Mouse (Mus musculus) heart, postnatal 0 days (tissue): ENCODE measurements around the gene Jdp2.

Source experiments
- CTCF ChIP-seq: IDR thresholded peaks from 2 replicates; pipeline ENCODE4 v1.5.1; 2016; ENCODE audit warnings: antibody characterized with exemption, control low read depth, low read depth
- EP300 ChIP-seq: IDR thresholded peaks from 2 replicates; pipeline ENCODE4 v1.6.1; 2016; ENCODE audit warnings: antibody characterized with exemption, low read depth

DNA sequence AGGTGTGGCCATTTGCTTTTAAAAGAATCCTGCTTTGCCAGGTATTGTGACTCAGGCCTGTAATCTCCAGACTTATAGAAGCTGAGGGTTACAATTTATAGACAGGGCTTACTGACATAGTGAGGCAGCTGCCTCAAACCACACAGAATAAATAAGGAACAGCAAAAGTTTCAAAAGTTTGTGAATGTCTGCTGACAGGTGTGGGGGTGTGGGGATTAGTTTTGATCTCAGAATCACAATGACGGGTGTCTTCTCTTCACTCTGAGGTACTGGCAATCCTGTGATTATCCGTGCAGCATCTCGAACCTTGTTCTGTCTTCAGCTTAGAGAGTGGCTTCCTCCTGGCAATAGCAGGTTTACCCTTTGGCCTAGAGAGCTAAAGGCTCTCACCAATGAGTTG lies 30.5 kb upstream of the Jdp2 start:
- TF ChIP-seq EP300 (no peak), CTCF (no peak)
